Mouse (Mus musculus): ENCODE results near the gene Spdye4b. TPM values are rescaled to one million over a fixed set of nuclear protein-coding genes. Genes with fewer than 3 reads are reported as not detected.

Spdye4b gene
- total RNA-seq, 1 experiment from 2014 or later, result not detected

GRCm38 (mm10) chr5:143220996-143221395, 40.2 kb downstream of the Spdye4b start:
- DNase-seq, result no peak

GRCm38 (mm10) chr5:143222287-143222686, 41.5 kb downstream of the Spdye4b start:
- no peak for DNase-seq

DNA sequence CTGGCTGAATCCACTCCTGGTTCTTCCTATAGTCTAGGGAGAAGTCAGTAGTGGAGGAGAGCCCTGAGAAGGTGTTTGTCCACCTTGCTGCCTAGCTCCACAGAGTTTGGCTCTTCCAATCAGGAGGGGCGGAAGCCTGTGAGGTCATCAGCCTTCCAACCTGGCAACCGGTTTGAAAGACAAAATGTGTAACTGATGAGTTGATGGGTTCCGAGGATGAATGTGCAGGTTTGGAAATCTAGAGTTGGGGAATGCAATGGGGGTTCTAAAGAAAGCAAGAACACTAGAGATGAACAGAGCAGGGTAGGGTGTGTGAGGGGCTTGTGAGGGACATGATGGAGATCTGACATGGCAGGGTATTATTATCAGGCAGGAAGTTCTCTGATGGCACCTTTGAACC, 46.0 kb downstream of the Spdye4b start, which contains the start of gene Spdye4a:
Spdye4a (minus strand) TSS at position 101 of the 400 bp plus-strand sequence.
- no peak for DNase-seq

DNA sequence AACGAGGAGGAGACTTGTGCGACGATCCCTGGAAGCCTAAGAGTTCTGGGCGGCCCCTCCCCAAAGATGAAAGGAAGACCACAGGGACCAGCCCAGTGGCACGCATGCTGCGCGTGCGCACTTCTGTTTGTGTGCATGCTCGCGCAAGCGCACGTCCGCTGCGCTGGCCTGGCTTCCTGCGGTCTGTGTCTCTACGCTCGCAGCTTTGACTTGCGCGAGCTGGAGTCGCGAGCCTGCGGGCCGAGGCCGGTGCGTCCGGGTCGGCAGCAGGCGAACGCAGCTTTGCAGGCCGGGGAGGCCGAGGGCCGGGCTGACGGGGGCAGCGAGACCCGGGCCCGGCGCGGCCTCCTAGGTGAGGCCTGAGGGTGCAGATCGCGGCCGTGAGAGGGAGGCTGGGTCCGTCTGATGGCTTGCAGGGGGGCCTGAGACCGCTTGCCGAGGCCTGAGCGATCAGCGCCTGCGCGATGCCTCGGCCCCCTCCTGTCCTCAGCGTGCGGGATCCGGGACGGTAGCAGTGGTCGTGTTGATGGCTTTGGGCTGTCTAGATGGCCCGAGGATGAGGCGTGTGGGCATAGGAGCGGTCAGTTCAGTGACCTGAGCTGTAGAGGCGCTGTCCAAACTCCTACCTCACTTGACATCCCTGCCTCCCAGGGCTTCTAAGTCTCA, 54.3 kb downstream of the Spdye4b start, which contains the start of gene Zfp12:
Zfp12 (plus strand) TSS at position 136 of the 666 bp plus-strand sequence.
- DNase-seq, result peak; percentile 91

GRCm38 (mm10) chr5:143236036-143236435, 55.2 kb downstream of the Spdye4b start:
- no peak for DNase-seq

- DNase-seq, result no peak
Measured at GRCm38 (mm10) chr5:143244926-143245325, 64.1 kb downstream of the Spdye4b start.

GRCm38 (mm10) chr5:143252039-143252438, 71.2 kb downstream of the Spdye4b start:
- DNase-seq, result no peak

- DNase-seq, result no peak
Measured at GRCm38 (mm10) chr5:143252791-143253185, 72.0 kb downstream of the Spdye4b start.

GRCm38 (mm10) chr5:143253186-143253880, 72.5 kb downstream of the Spdye4b start:
- DNase-seq, result peak; percentile 23

- DNase-seq, result peak; percentile 9
Measured at GRCm38 (mm10) chr5:143253881-143254486, 73.2 kb downstream of the Spdye4b start.

Small RNAs within 50 kb of the gene (microRNA-seq; reads per million reads assigned to microRNA genes)
- gene Gm44405, result 0 reads per million in 2 experiments

Other genes with a start within 250 kb of the Spdye4b start
- 36.1 and 51.3 TPM in 2 replicates for gene Fscn1, start 220.7 kb upstream of the Spdye4b start, total RNA-seq (2021)
- gene Rnf216, start 68.0 kb upstream of the Spdye4b start, total RNA-seq (2021), result 58.8 and 65.2 TPM in 2 replicates
- 0.15 TPM in 1 of 2 replicates, not detected in the other for gene Olfr718-ps1, start 33.4 kb upstream of the Spdye4b start, total RNA-seq (2021)
- gene Rbak, start 242 bp upstream of the Spdye4b start, total RNA-seq (2021), result 17.3 and 18.5 TPM in 2 replicates
- not detected in 2 replicates for gene Spdye4a, start 45.9 kb downstream of the Spdye4b start, total RNA-seq (2021)
- gene Zfp12, start 54.1 kb downstream of the Spdye4b start, total RNA-seq (2021), result 22.3 and 22.9 TPM in 2 replicates
- 7.4 and 11.6 TPM in 2 replicates for gene Zfp316, start 89.0 kb downstream of the Spdye4b start, total RNA-seq (2021)
- gene Zfp853, start 112.6 kb downstream of the Spdye4b start, total RNA-seq (2021), result 0.24 and 0.29 TPM in 2 replicates
- 36.5 and 39.8 TPM in 2 replicates for gene E130309D02Rik, start 134.3 kb downstream of the Spdye4b start, total RNA-seq (2021)
- 58.7 and 66.5 TPM in 2 replicates for gene Zdhhc4, start 148.2 kb downstream of the Spdye4b start, total RNA-seq (2021)
- gene Grid2ip, start 176.3 kb downstream of the Spdye4b start, total RNA-seq (2021), result 0.73 and 0.95 TPM in 2 replicates
- gene Kdelr2, start 222.8 kb downstream of the Spdye4b start, total RNA-seq (2021), result 91.4 and 91.9 TPM in 2 replicates

Data from adrenal gland, postnatal 25 days (tissue).